Mouse (Mus musculus): ENCODE measurements at regions not wholly inside any gene's neighbourhood (a gene's known extent, or its start where the extent isn't known, plus 50 kb on each side); places are given as distances from the start of the nearest gene placed in this dataset.
A peak's percentile ranks its signal among the peaks of the same experiment; 100 is the strongest.

DNA sequence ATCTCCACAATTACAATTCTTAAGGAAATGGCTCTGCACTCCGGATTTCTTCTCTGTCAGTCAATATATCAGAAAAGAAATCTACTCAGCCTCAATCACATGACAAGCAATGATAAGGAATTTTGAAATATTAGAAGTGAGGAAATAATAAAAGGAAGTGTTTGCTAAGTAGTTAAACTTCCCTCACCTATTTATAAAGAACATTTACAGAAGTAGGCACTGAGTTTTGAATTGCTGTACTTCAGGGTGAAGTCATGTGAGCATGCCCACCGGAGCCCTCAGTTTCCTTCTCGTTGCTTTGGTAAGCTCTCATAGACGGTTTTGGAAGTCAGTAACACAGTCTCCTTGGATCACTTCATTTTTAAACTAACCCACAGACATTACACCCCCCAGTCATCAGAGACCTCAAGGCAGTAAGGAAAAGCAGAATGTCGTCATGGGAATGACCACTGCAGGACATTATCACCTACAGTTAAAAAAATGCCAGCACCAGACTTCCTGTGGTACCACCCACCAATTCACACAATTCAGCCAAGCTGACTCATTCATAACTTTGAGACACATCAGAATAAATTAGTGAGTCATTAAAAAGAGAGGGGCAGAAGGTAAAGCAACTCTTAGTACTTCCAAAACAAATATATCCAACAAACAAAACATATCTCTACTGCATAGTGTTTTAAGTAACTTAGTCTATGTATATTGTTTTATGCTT is 541.6 kb upstream of the Hsf2 start:
- 76% methylated on average over 5 of the region's 5 CpGs for WGBS
- Histone ChIP-seq H3K4me3 (no peak overlapping the region), H3K4me1 (0 out of 2 replicates have a peak, but pooled peaks cover 3% of the 10 kb centered on the region), H3K27ac (no peak overlapping the region), H3K27me3 (ENCODE audit: insufficient read depth, poor library complexity, severe bottlenecking) (no peaks in the 10 kb centered on the region), H3K36me3 (no peaks in the 10 kb centered on the region), H3K9me3 (no peaks in the 10 kb centered on the region)
- DNase-seq (ENCODE audit: low spot score): no peak

GRCm38 (mm10) chr10:56956728-56957127 is 529.5 kb upstream of the Hsf2 start:
- H3K27ac ChIP-seq: no peak overlapping the region

DNA sequence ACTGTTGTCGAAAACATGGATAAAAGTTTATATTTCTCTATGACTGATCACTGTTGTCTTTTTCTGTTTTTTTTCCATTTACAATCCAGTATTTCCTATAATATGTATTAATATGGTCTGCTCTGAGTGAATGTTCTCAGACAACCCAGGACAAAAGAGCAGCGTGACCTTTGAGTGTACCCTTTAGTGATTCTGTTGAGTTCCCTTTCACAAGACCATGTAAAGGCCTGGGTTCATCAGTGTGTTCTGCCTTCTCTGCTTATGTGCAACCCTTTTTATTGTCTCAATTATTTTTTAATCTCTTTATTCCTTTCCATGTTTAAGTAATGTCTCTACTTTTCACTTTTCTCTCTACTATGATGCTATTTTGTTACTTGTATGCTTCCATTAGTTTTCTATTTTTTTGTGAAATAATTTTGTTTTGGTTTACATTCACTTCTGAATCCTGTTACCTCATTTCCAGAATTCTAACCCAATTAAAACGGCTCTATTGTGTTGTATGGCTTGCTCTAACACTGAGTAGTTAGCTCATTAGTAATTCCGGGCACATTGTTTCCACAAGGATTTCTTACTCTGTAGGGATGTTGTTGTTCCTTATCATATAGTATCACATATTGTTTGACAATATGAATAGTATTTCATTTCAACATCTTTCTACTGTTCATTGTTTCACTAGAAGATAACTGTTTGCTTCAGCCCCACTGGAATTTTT is 523.9 kb upstream of the Hsf2 start:
- Histone ChIP-seq H3K9me3 (no peaks in the 10 kb centered on the region), H3K4me1 (no peaks in the 10 kb centered on the region), H3K27ac (no peak overlapping the region), H3K36me3 (no peaks in the 10 kb centered on the region), H3K27me3 (ENCODE audit: insufficient read depth, poor library complexity, severe bottlenecking) (no peaks in the 10 kb centered on the region), H3K4me3 (no peak overlapping the region)
- no peak for DNase-seq (ENCODE audit: low spot score)
- WGBS: 82% methylated on average over 4 of the region's 4 CpGs

More at GRCm38 (mm10) chr10:56956728-56957127, 529.5 kb upstream of the Hsf2 start:
- Histone ChIP-seq H3K36me3 (no peaks in the 10 kb centered on the region), H3K27me3 (ENCODE audit: insufficient read depth, poor library complexity, severe bottlenecking) (no peaks in the 10 kb centered on the region), H3K4me3 (no peak overlapping the region), H3K4me1 (no peaks in the 10 kb centered on the region), H3K9me3 (no peaks in the 10 kb centered on the region)
- DNase-seq (ENCODE audit: low spot score): no peak
- WGBS: 93% methylated on average over 2 of the region's 2 CpGs

- no peaks in the 10 kb centered on the region for H3K27me3 ChIP-seq (ENCODE audit: insufficient read depth, poor library complexity, severe bottlenecking)
- DNase-seq (ENCODE audit: low spot score): no peak
- no peaks in the 10 kb centered on the region for H3K4me1 ChIP-seq
- 81% methylated on average over 3 of the region's 3 CpGs for WGBS
- H3K27ac ChIP-seq: no peak overlapping the region
- no peaks in the 10 kb centered on the region for H3K9me3 ChIP-seq
- no peaks in the 10 kb centered on the region for H3K36me3 ChIP-seq
- H3K4me3 ChIP-seq: no peak overlapping the region
These were observed 523.0 kb upstream of the Hsf2 start for GRCm38 (mm10) chr10:56963215-56963614.

GRCm38 (mm10) chr10:56968913-56969312 is 517.3 kb upstream of the Hsf2 start:
- 93% methylated on average over 1 of the region's 1 CpGs for WGBS
- DNase-seq (ENCODE audit: low spot score): no peak
- no peaks in the 10 kb centered on the region for H3K27me3 ChIP-seq (ENCODE audit: insufficient read depth, poor library complexity, severe bottlenecking)
- no peak overlapping the region for H3K27ac ChIP-seq
- no peaks in the 10 kb centered on the region for H3K9me3 ChIP-seq
- H3K4me3 ChIP-seq: no peak overlapping the region
- no peaks in the 10 kb centered on the region for H3K36me3 ChIP-seq
- no peaks in the 10 kb centered on the region for H3K4me1 ChIP-seq

DNA sequence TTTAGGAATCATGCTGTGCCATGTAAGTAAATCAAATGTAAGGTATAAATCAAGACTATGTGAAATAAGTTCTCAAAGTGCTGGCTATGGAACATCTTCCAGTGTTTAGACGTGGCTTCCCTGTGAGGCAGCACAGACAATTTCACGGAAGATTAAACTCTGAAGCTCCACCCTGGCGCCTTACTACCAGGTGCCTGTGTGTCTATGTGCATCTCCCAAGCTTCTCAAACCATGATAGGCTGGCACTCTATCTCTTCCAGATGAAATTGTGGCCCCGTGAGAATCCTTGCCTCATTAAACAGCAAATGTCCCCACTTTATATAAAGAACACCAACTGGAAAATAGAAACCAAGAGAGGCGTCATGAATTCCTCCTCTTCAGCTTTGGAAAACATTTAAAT is 511.4 kb upstream of the Hsf2 start:
- Histone ChIP-seq H3K4me3 (no peak overlapping the region), H3K27ac (no peak overlapping the region), H3K27me3 (ENCODE audit: insufficient read depth, poor library complexity, severe bottlenecking) (no peaks in the 10 kb centered on the region), H3K4me1 (0 out of 2 replicates have a peak, but pooled peaks cover 3% of the 10 kb centered on the region), H3K36me3 (no peaks in the 10 kb centered on the region), H3K9me3 (no peaks in the 10 kb centered on the region)
- WGBS: 83% methylated on average over 5 of the region's 5 CpGs
- no peak for DNase-seq (ENCODE audit: low spot score)

DNA sequence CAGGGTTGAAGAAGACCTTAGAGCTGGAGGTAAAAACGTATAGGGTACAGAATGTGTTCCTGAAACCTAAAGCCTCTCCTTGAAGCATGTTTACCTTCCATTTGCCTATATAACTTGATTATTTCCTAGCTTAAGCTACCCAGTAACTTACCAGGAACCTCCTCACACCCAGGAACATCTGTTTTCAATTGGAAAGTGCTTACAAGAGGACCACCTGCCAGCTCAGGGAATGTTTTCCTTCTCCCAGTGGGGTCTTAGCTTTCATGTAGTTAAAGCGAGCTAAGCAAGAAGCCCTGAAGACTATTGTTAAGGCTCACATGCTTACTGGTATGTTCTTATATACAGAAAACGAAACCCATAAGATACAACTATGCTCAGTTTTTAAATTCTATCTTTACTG is 506.6 kb upstream of the Hsf2 start:
- Histone ChIP-seq H3K4me3 (no peak overlapping the region), H3K36me3 (no peaks in the 10 kb centered on the region), H3K27me3 (ENCODE audit: insufficient read depth, poor library complexity, severe bottlenecking) (no peaks in the 10 kb centered on the region), H3K27ac (0 out of 2 replicates have a peak overlapping the region, but pooled peaks have one; percentile 53), H3K4me1 (peaks cover 19% of the 10 kb centered on the region), H3K9me3 (no peaks in the 10 kb centered on the region)
- DNase-seq (ENCODE audit: low spot score): no peak
- WGBS: 33% methylated on average over 3 of the region's 3 CpGs

GRCm38 (mm10) chr10:56980821-56981220 is 505.4 kb upstream of the Hsf2 start:
- peak; percentile 90 for DNase-seq (ENCODE audit: low spot score)
- H3K27ac ChIP-seq: no peak overlapping the region
- 14% methylated on average over 3 of the region's 3 CpGs for WGBS
- H3K36me3 ChIP-seq: no peaks in the 10 kb centered on the region
- H3K27me3 ChIP-seq (ENCODE audit: insufficient read depth, poor library complexity, severe bottlenecking): no peaks in the 10 kb centered on the region
- no peak overlapping the region for H3K4me3 ChIP-seq
- H3K4me1 ChIP-seq: peaks cover 19% of the 10 kb centered on the region
- no peaks in the 10 kb centered on the region for H3K9me3 ChIP-seq

DNA sequence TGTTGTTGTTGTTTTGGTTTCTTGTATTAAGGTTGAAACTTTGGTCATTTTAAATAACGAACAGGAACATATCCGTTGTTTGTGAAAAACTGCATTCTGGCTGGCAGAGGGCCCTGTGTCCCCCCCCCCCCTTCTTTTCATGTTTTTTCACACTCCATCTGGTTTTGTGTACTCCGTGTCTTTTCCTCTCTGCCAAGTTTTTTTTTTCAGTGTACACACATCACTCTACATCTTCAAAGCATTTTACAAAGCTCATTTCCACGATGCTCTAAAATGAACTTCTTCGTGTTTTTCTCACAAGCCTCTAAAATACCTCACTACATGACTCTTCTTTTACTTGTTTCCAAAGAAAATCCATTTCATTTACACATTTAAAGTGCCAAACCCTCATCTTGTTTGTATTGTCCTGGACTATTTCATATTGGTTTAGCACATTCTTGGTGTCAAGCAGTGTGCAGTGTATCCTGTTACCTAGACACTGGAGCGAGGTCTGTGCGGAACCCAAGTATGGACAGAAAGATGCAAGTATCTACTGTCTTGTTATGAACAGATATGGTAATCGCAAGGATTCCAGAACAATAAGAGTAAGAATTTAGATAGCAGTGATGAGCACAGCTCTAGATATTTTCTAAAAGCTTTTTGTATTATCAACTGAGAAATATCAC is 503.5 kb upstream of the Hsf2 start:
- no peak overlapping the region for H3K4me3 ChIP-seq
- 85% methylated on average over 8 of the region's 8 CpGs for WGBS
- H3K27me3 ChIP-seq (ENCODE audit: insufficient read depth, poor library complexity, severe bottlenecking): no peaks in the 10 kb centered on the region
- no peak overlapping the region for H3K27ac ChIP-seq
- peaks cover 19% of the 10 kb centered on the region for H3K4me1 ChIP-seq
- DNase-seq (ENCODE audit: low spot score): no peak
- no peaks in the 10 kb centered on the region for H3K9me3 ChIP-seq
- H3K36me3 ChIP-seq: no peaks in the 10 kb centered on the region

GRCm38 (mm10) chr10:56994969-56995368 is 491.2 kb upstream of the Hsf2 start:
- WGBS: 92% methylated on average over 3 of the region's 3 CpGs
- Histone ChIP-seq H3K9me3 (no peaks in the 10 kb centered on the region), H3K27ac (no peak overlapping the region), H3K36me3 (no peaks in the 10 kb centered on the region), H3K27me3 (ENCODE audit: insufficient read depth, poor library complexity, severe bottlenecking) (no peaks in the 10 kb centered on the region), H3K4me1 (no peaks in the 10 kb centered on the region), H3K4me3 (no peak overlapping the region)
- DNase-seq (ENCODE audit: low spot score): no peak

- Histone ChIP-seq H3K9me3 (no peaks in the 10 kb centered on the region), H3K27ac (no peak overlapping the region), H3K27me3 (ENCODE audit: insufficient read depth, poor library complexity, severe bottlenecking) (no peaks in the 10 kb centered on the region), H3K4me3 (no peak overlapping the region), H3K4me1 (no peaks in the 10 kb centered on the region), H3K36me3 (no peaks in the 10 kb centered on the region)
- DNase-seq (ENCODE audit: low spot score): no peak
- WGBS: 27% methylated on average over 16 of the region's 16 CpGs
These were observed 485.1 kb upstream of the Hsf2 start for GRCm38 (mm10) chr10:57000892-57001722.

- no peak for DNase-seq (ENCODE audit: low spot score)
- 63% methylated on average over 8 of the region's 8 CpGs for WGBS
- Histone ChIP-seq H3K27me3 (ENCODE audit: insufficient read depth, poor library complexity, severe bottlenecking) (no peaks in the 10 kb centered on the region), H3K36me3 (no peaks in the 10 kb centered on the region), H3K27ac (no peak overlapping the region), H3K4me3 (no peak overlapping the region), H3K4me1 (no peaks in the 10 kb centered on the region), H3K9me3 (no peaks in the 10 kb centered on the region)
These were observed 484.5 kb upstream of the Hsf2 start for GRCm38 (mm10) chr10:57001723-57002110.

Data from heart, embryonic 10.5 days (tissue).